Mouse (Mus musculus) liver, embryonic 13.5 days (tissue): ENCODE results near the gene Myo6. TPM values are rescaled to one million over a fixed set of nuclear protein-coding genes. Genes with fewer than 3 reads are reported as not detected.

ENCODE experiments used
- ATAC-seq: fragments of 200-750 bp; cut with Nextera tagmentation; 2 replicates; pipeline ENCODE4 v1.8.0; 2017; ENCODE audit warnings: low read depth, mild to moderate bottlenecking, moderate number of reproducible peaks, moderate library complexity
- DNase-seq: peaks from one replicate; pipeline ENCODE4 v3.0.0; 2022
- H3K27ac ChIP-seq: fragments of 300-500 bp; sonication (generic); 2 replicates; pipeline ENCODE4 v1.5.1; 2015; ENCODE audit warnings: moderate library complexity, mild to moderate bottlenecking, inconsistent platforms
- H3K27me3 ChIP-seq: fragments of 300-500 bp; sonication (generic); 2 replicates; pipeline ENCODE4 v1.6.1; 2015; ENCODE audit warnings: mild to moderate bottlenecking, inconsistent platforms
- H3K36me3 ChIP-seq: fragments of 300-500 bp; sonication (generic); 2 replicates; pipeline ENCODE4 v1.6.1; 2015; ENCODE audit warnings: mild to moderate bottlenecking, inconsistent platforms
- H3K4me1 ChIP-seq: fragments of 300-500 bp; sonication (generic); replicated peaks from 2 replicates; pipeline ENCODE4 v1.6.1; 2015; ENCODE audit warnings: inconsistent platforms
- H3K4me2 ChIP-seq: fragments of 300-500 bp; sonication (generic); 2 replicates; pipeline ENCODE4 v1.6.1; 2015; ENCODE audit warnings: inconsistent platforms, mild to moderate bottlenecking, moderate library complexity
- H3K4me3 ChIP-seq: fragments of 300-500 bp; sonication (generic); replicated peaks from 2 replicates; pipeline ENCODE4 v1.5.1; 2015; ENCODE audit warnings: mild to moderate bottlenecking, inconsistent platforms
- H3K9ac ChIP-seq: fragments of 300-500 bp; sonication (generic); 2 replicates; pipeline ENCODE4 v1.6.1; 2015; ENCODE audit warnings: mild to moderate bottlenecking, inconsistent platforms
- H3K9me3 ChIP-seq: fragments of 300-500 bp; sonication (generic); replicated peaks from 2 replicates; pipeline ENCODE4 v1.6.1; 2016; ENCODE audit warnings: inconsistent platforms
- WGBS: fragments of 180-500 bp; shearing (Covaris S2); methylation state at CpG from one replicate; pipeline ENCODE4 v1.1.7; 2015; ENCODE audit not compliant: insufficient replicate concordance; 5-methylcytosine and 5-hydroxymethylcytosine counted together
- polyA plus RNA-seq: library from polyadenylated mRNA; unstranded; fragments of >200 nt; fragmentation: Nextera tagmentation; extraction: Ambion mirVana; gene quantifications from 2 replicates; pipeline ENCODE4 v1.2.1, GENCODE M21; 2015

Myo6 gene
- polyA plus RNA-seq, 1 experiment from 2014 or later, result 2.7 TPM

- H3K27me3 ChIP-seq, result no peaks in the 10 kb centered on the region
- no peak overlapping the region for H3K4me2 ChIP-seq
- WGBS, result 75% methylated on average over 5 of the region's 5 CpGs
- H3K9ac ChIP-seq, result no peak overlapping the region
- no peak overlapping the region for H3K4me3 ChIP-seq
- H3K27ac ChIP-seq, result no peak overlapping the region
- DNase-seq (no peak), ATAC-seq (no peak)
- H3K4me1 ChIP-seq, result no peaks in the 10 kb centered on the region
- no peaks in the 10 kb centered on the region for H3K36me3 ChIP-seq
- no peaks in the 10 kb centered on the region for H3K9me3 ChIP-seq
These were observed 19.3 kb downstream of the Myo6 start for GRCm38 (mm10) chr9:80184138-80184537.

GRCm38 (mm10) chr9:80185737-80186136 lies 20.9 kb downstream of the Myo6 start:
- Histone ChIP-seq H3K4me3 (no peak overlapping the region), H3K36me3 (no peaks in the 10 kb centered on the region), H3K4me2 (no peak overlapping the region), H3K9me3 (no peaks in the 10 kb centered on the region), H3K4me1 (no peaks in the 10 kb centered on the region), H3K27me3 (no peaks in the 10 kb centered on the region), H3K27ac (no peak overlapping the region), H3K9ac (no peak overlapping the region)
- 48% methylated on average over 3 of the region's 3 CpGs for WGBS
- no peak for DNase-seq
- ATAC-seq, result no peak

GRCm38 (mm10) chr9:80186693-80187092 lies 21.9 kb downstream of the Myo6 start:
- Histone ChIP-seq H3K27ac (no peak overlapping the region), H3K36me3 (no peaks in the 10 kb centered on the region), H3K4me1 (no peaks in the 10 kb centered on the region), H3K27me3 (no peaks in the 10 kb centered on the region), H3K4me3 (no peak overlapping the region), H3K4me2 (no peak overlapping the region), H3K9ac (no peak overlapping the region), H3K9me3 (no peaks in the 10 kb centered on the region)
- no peak for DNase-seq
- 76% methylated on average over 8 of the region's 8 CpGs for whole genome bisulfite sequencing
- no peak for ATAC-seq

- Histone ChIP-seq H3K9me3 (no peaks in the 10 kb centered on the region), H3K9ac (no peak overlapping the region), H3K4me3 (no peak overlapping the region), H3K4me2 (no peak overlapping the region), H3K36me3 (no peaks in the 10 kb centered on the region), H3K27me3 (no peaks in the 10 kb centered on the region), H3K27ac (no peak overlapping the region), H3K4me1 (no peaks in the 10 kb centered on the region)
- no peak for ATAC-seq
- WGBS, result 41% methylated on average over 5 of the region's 5 CpGs
- DNase-seq, result no peak
These were observed 23.6 kb downstream of the Myo6 start for GRCm38 (mm10) chr9:80188324-80188893.

GRCm38 (mm10) chr9:80191240-80191639 lies 26.4 kb downstream of the Myo6 start:
- no peak for DNase-seq
- Histone ChIP-seq H3K36me3 (no peaks in the 10 kb centered on the region), H3K9me3 (no peaks in the 10 kb centered on the region), H3K9ac (no peak overlapping the region), H3K27me3 (no peaks in the 10 kb centered on the region), H3K4me2 (no peak overlapping the region), H3K27ac (no peak overlapping the region), H3K4me3 (no peak overlapping the region), H3K4me1 (no peaks in the 10 kb centered on the region)
- no peak for ATAC-seq
- WGBS, result 68% methylated on average over 6 of the region's 6 CpGs

GRCm38 (mm10) chr9:80192324-80192723 lies 27.5 kb downstream of the Myo6 start:
- no peak overlapping the region for H3K27ac ChIP-seq
- ATAC-seq (no peak), DNase-seq (no peak)
- H3K4me3 ChIP-seq, result no peak overlapping the region
- no peaks in the 10 kb centered on the region for H3K9me3 ChIP-seq
- WGBS, result 76% methylated on average over 10 of the region's 10 CpGs
- no peak overlapping the region for H3K4me2 ChIP-seq
- no peaks in the 10 kb centered on the region for H3K27me3 ChIP-seq
- H3K36me3 ChIP-seq, result no peaks in the 10 kb centered on the region
- H3K4me1 ChIP-seq, result no peaks in the 10 kb centered on the region
- no peak overlapping the region for H3K9ac ChIP-seq

- 59% methylated on average over 6 of the region's 6 CpGs for WGBS
- no peak overlapping the region for H3K4me3 ChIP-seq
- H3K36me3 ChIP-seq, result no peaks in the 10 kb centered on the region
- ATAC-seq, result no peak
- H3K27ac ChIP-seq, result no peak overlapping the region
- no peak overlapping the region for H3K4me2 ChIP-seq
- no peaks in the 10 kb centered on the region for H3K9me3 ChIP-seq
- no peak overlapping the region for H3K9ac ChIP-seq
- no peaks in the 10 kb centered on the region for H3K27me3 ChIP-seq
- DNase-seq, result no peak
- H3K4me1 ChIP-seq, result no peaks in the 10 kb centered on the region
These were observed 29.6 kb downstream of the Myo6 start for GRCm38 (mm10) chr9:80194446-80194845.

- no peaks in the 10 kb centered on the region for H3K36me3 ChIP-seq
- H3K9me3 ChIP-seq, result no peaks in the 10 kb centered on the region
- H3K4me2 ChIP-seq, result no peak overlapping the region
- H3K4me3 ChIP-seq, result no peak overlapping the region
- WGBS, result 54% methylated on average over 3 of the region's 3 CpGs
- H3K27me3 ChIP-seq, result no peaks in the 10 kb centered on the region
- no peak overlapping the region for H3K27ac ChIP-seq
- ATAC-seq (no peak), DNase-seq (no peak)
- no peaks in the 10 kb centered on the region for H3K4me1 ChIP-seq
- no peak overlapping the region for H3K9ac ChIP-seq
These were observed 31.3 kb downstream of the Myo6 start for GRCm38 (mm10) chr9:80196161-80196560.

- H3K27ac ChIP-seq, result no peak overlapping the region
- no peaks in the 10 kb centered on the region for H3K9me3 ChIP-seq
- H3K27me3 ChIP-seq, result no peaks in the 10 kb centered on the region
- ATAC-seq, result no peak
- 66% methylated on average over 6 of the region's 6 CpGs for WGBS
- no peak overlapping the region for H3K4me3 ChIP-seq
- no peak overlapping the region for H3K9ac ChIP-seq
- H3K36me3 ChIP-seq, result no peaks in the 10 kb centered on the region
- H3K4me2 ChIP-seq, result no peak overlapping the region
- no peaks in the 10 kb centered on the region for H3K4me1 ChIP-seq
- DNase-seq, result no peak
These were observed 32.4 kb downstream of the Myo6 start for GRCm38 (mm10) chr9:80197233-80197632.

- 66% methylated on average over 6 of the region's 6 CpGs for WGBS
- H3K9ac ChIP-seq, result no peak overlapping the region
- DNase-seq, result no peak
- no peak overlapping the region for H3K27ac ChIP-seq
- H3K4me1 ChIP-seq, result no peaks in the 10 kb centered on the region
- no peak overlapping the region for H3K4me3 ChIP-seq
- no peaks in the 10 kb centered on the region for H3K27me3 ChIP-seq
- no peaks in the 10 kb centered on the region for H3K36me3 ChIP-seq
- no peak overlapping the region for H3K4me2 ChIP-seq
- no peaks in the 10 kb centered on the region for H3K9me3 ChIP-seq
- ATAC-seq, result no peak
These were observed 36.0 kb downstream of the Myo6 start for GRCm38 (mm10) chr9:80200855-80201254.

- H3K4me1 ChIP-seq, result no peaks in the 10 kb centered on the region
- no peaks in the 10 kb centered on the region for H3K27me3 ChIP-seq
- no peak overlapping the region for H3K27ac ChIP-seq
- H3K9ac ChIP-seq, result no peak overlapping the region
- WGBS, result 75% methylated on average over 14 of the region's 14 CpGs
- no peak overlapping the region for H3K4me3 ChIP-seq
- no peak overlapping the region for H3K4me2 ChIP-seq
- H3K9me3 ChIP-seq, result no peaks in the 10 kb centered on the region
- DNase-seq (no peak), ATAC-seq (no peak)
- no peaks in the 10 kb centered on the region for H3K36me3 ChIP-seq
These were observed 37.7 kb downstream of the Myo6 start for GRCm38 (mm10) chr9:80202374-80203060.

GRCm38 (mm10) chr9:80208681-80209080 lies 43.9 kb downstream of the Myo6 start:
- no peak for ATAC-seq
- H3K27ac ChIP-seq, result no peak overlapping the region
- H3K27me3 ChIP-seq, result no peaks in the 10 kb centered on the region
- H3K36me3 ChIP-seq, result no peaks in the 10 kb centered on the region
- no peak overlapping the region for H3K4me3 ChIP-seq
- DNase-seq, result no peak
- H3K9me3 ChIP-seq, result no peaks in the 10 kb centered on the region
- H3K4me1 ChIP-seq, result no peaks in the 10 kb centered on the region
- 64% methylated on average over 2 of the region's 2 CpGs for WGBS
- H3K9ac ChIP-seq, result no peak overlapping the region
- H3K4me2 ChIP-seq, result no peak overlapping the region
